Mouse (Mus musculus) granulocyte monocyte progenitor cell, adult 5-6 weeks (primary cell): ENCODE data around the gene Efcab3. TPM values are rescaled to one million over a fixed set of nuclear protein-coding genes. Genes with fewer than 3 reads are reported as not detected.

ENCODE experiments used
- total RNA-seq, 2 experiments: library from RNA; stranded (forward) in 1 of 2; stranded (reverse) in 1 of 2; fragments of 200-712, 200-1000 nt in 1 of 2; fragments of >200 nt in 1 of 2; fragmentation: Nextera tagmentation in 1 of 2; gene quantifications; 2 replicates each; pipeline ENCODE4 v1.2.3; 2014 to 2017

Efcab3 gene
- total RNA-seq, 2 experiments from 2014 or later: not detected

Other genes starting within 250 kb of the Efcab3 start
- 24.2 and 31.4 TPM in 2 replicates for gene Mettl2, start 62.8 kb downstream of the Efcab3 start, total RNA-seq (2014; fragmentation: Nextera tagmentation)
- 19.8 and 30.5 TPM in 2 replicates for gene Mettl2, start 62.8 kb downstream of the Efcab3 start, total RNA-seq (2017)
- gene Gm10842, start 83.3 kb downstream of the Efcab3 start, total RNA-seq (2014; fragmentation: Nextera tagmentation): not detected in 2 replicates
- 3.1 TPM in 1 of 2 replicates, not detected in the other for gene Gm10842, start 83.3 kb downstream of the Efcab3 start, total RNA-seq (2017)
- gene Tlk2, start 115.2 kb downstream of the Efcab3 start, total RNA-seq (2014; fragmentation: Nextera tagmentation): 41.2 and 62.9 TPM in 2 replicates
- 43.8 and 63.4 TPM in 2 replicates for gene Tlk2, start 115.2 kb downstream of the Efcab3 start, total RNA-seq (2017)
- not detected in 2 replicates for gene Mrc2, start 229.1 kb downstream of the Efcab3 start, total RNA-seq (2014; fragmentation: Nextera tagmentation)
- not detected in 2 replicates for gene Mrc2, start 229.1 kb downstream of the Efcab3 start, total RNA-seq (2017)